Mouse (Mus musculus): ENCODE data around the gene Adipoq. TPM values are rescaled to one million over a fixed set of nuclear protein-coding genes. Genes with fewer than 3 reads are reported as not detected.

The Adipoq gene
- total RNA-seq, 2 experiments from 2014 or later, result not detected

- no peak for DNase-seq (ENCODE audit: extremely low spot score in 1 of 2, low spot score in 2 of 2)
- intact Hi-C loops (cut with DNase I), result no loop called here
These were observed 35.7 kb downstream of the Adipoq start for GRCm38 (mm10) chr16:23181942-23182597.

- DNase-seq (ENCODE audit: extremely low spot score in 1 of 2, low spot score in 2 of 2), result no peak
- intact Hi-C loops (cut with DNase I), result no loop called here
These were observed 39.5 kb downstream of the Adipoq start for GRCm38 (mm10) chr16:23185824-23186223.

- DNase-seq (ENCODE audit: extremely low spot score in 1 of 2, low spot score in 2 of 2), result no peak
- intact Hi-C loops (cut with DNase I), result no loop called here
These were observed 40.1 kb downstream of the Adipoq start for GRCm38 (mm10) chr16:23186418-23186817.

- intact Hi-C loops (cut with DNase I), result no loop called here
- no peak for DNase-seq (ENCODE audit: extremely low spot score in 1 of 2, low spot score in 2 of 2)
These were observed 41.6 kb downstream of the Adipoq start for GRCm38 (mm10) chr16:23187983-23188382.

- DNase-seq (ENCODE audit: extremely low spot score in 1 of 2, low spot score in 2 of 2), result no peak
- intact Hi-C loops (cut with DNase I), result no loop called here
These were observed 43.3 kb downstream of the Adipoq start for GRCm38 (mm10) chr16:23189612-23190011.

GRCm38 (mm10) chr16:23191560-23192242 lies 45.4 kb downstream of the Adipoq start:
- intact Hi-C loops (cut with DNase I), result no loop called here
- DNase-seq (ENCODE audit: extremely low spot score in 1 of 2, low spot score in 2 of 2), result no peak

GRCm38 (mm10) chr16:23195618-23196017 lies 49.3 kb downstream of the Adipoq start:
- no peak for DNase-seq (ENCODE audit: extremely low spot score in 1 of 2, low spot score in 2 of 2)
- intact Hi-C loops (cut with DNase I), result no loop called here

- DNase-seq (ENCODE audit: extremely low spot score in 1 of 2, low spot score in 2 of 2), result no peak
- intact Hi-C loops (cut with DNase I), result no loop called here
These were observed 50.0 kb downstream of the Adipoq start for GRCm38 (mm10) chr16:23196296-23196695.

- intact Hi-C loops (cut with DNase I), result no loop called here
- no peak for DNase-seq (ENCODE audit: extremely low spot score in 1 of 2, low spot score in 2 of 2)
These were observed 50.5 kb downstream of the Adipoq start for GRCm38 (mm10) chr16:23196791-23197190.

GRCm38 (mm10) chr16:23201498-23201897 lies 55.2 kb downstream of the Adipoq start:
- DNase-seq (ENCODE audit: extremely low spot score in 1 of 2, low spot score in 2 of 2), result no peak
- intact Hi-C loops (cut with DNase I), result no loop called here

Small RNAs within 50 kb of the gene (microRNA-seq; reads per million reads assigned to microRNA genes)
- not detected for gene Gm49346

Other genes with a start within 250 kb of the Adipoq start
- gene Fetub, start 228.2 kb upstream of the Adipoq start, total RNA-seq (2021), result under 1 TPM in 1 of 2 experiments, not detected in 1; 0.58 TPM
- gene Hrg, start 195.5 kb upstream of the Adipoq start, total RNA-seq (2021), result not detected
- not detected for gene Kng2, start 117.1 kb upstream of the Adipoq start, total RNA-seq (2021)
- gene Kng1, start 88.7 kb upstream of the Adipoq start, total RNA-seq (2021), result not detected
- gene Eif4a2, start 39.1 kb upstream of the Adipoq start, total RNA-seq (2021), result 100 to 1,000 TPM; 767 to 770 TPM
- 1 to 10 TPM; 5.9 to 8.4 TPM for gene Rfc4, start 18.8 kb upstream of the Adipoq start, total RNA-seq (2021)
- gene St6gal1, start 78.2 kb downstream of the Adipoq start, total RNA-seq (2021), result 10 to 100 TPM; 10.3 to 12.0 TPM

Data from left cerebral cortex, postnatal 10 days (tissue).